Mouse (Mus musculus) CH12.LX (cell line): ENCODE data around the gene Traf2.

Experiments
- CHD1 ChIP-seq: IDR thresholded peaks from 2 replicates; pipeline ENCODE4 v1.6.1; 2012; ENCODE audit warnings: low read depth, low read length, improper control_type of control experiment, inconsistent platforms
- CTCF ChIP-seq, 2 experiments: IDR thresholded peaks in 1 of 2; conservative IDR thresholded peaks in 1 of 2; 2 replicates each; pipeline ENCODE4 v1.5.1; 2011 to 2012; ENCODE audit warnings: low read depth in 2 of 2, low read length in 2 of 2, improper control_type of control experiment in 1 of 2, inconsistent platforms in 1 of 2, mild to moderate bottlenecking in 1 of 2, moderate library complexity in 1 of 2
- EP300 ChIP-seq: IDR thresholded peaks from 2 replicates; pipeline ENCODE4 v1.6.1; 2011; ENCODE audit warnings: low read length, improper control_type of control experiment
- MAFK ChIP-seq: IDR thresholded peaks from 2 replicates; pipeline ENCODE4 v1.6.1; 2011; ENCODE audit warnings: low read length, improper control_type of control experiment; ENCODE audit not compliant: insufficient replicate concordance
- MEF2A ChIP-seq: IDR thresholded peaks from 2 replicates; pipeline ENCODE4 v1.6.1; 2014; ENCODE audit warnings: low read depth, mild to moderate bottlenecking, inconsistent platforms, low read length, improper control_type of control experiment, borderline replicate concordance
- POLR2A ChIP-seq: IDR thresholded peaks from 2 replicates; pipeline ENCODE4 v1.6.1; 2011; ENCODE audit warnings: low read depth, mild to moderate bottlenecking, improper control_type of control experiment, low read length

GRCm38 (mm10) chr2:25479551-25480311 lies 67.0 kb downstream of the Traf2 start:
- TF ChIP-seq MAFK = no peak
- TF ChIP-seq POLR2A = no peak
- no peak for TF ChIP-seq CTCF (conservative IDR thresholded peaks at IDR 0.05 in 1 of 2, IDR thresholded peaks at IDR 0.05 in 1 of 2; ENCODE audit: low read depth in 2 of 2, low read length in 2 of 2)
- no peak for TF ChIP-seq MEF2A
- TF ChIP-seq CHD1 = no peak
- TF ChIP-seq EP300 = no peak
